Mouse (Mus musculus) thymus, adult 2 months (tissue): ENCODE data around the gene Spdya.

Experiments used
- CTCF ChIP-seq: fragments of 200-500 bp; IDR thresholded peaks from 2 replicates; pipeline ENCODE4 v1.5.1; 2012; ENCODE audit warnings: mild to moderate bottlenecking, control low read depth, low read length, moderate library complexity, borderline replicate concordance; ENCODE audit not compliant: control insufficient read depth, poor library complexity, insufficient read depth; ENCODE audit errors: extremely low read depth
- POLR2A ChIP-seq: fragments of 200-500 bp; IDR thresholded peaks from 2 replicates; pipeline ENCODE4 v1.6.1; 2012; ENCODE audit warnings: mild to moderate bottlenecking, low read length, control low read depth, moderate library complexity; ENCODE audit not compliant: control insufficient read depth, poor library complexity, insufficient read depth; ENCODE audit errors: extremely low read depth

GRCm38 (mm10) chr17:71510297-71510696 is 41.6 kb upstream of the Spdya start:
- TF ChIP-seq POLR2A: no peak
- TF ChIP-seq CTCF: no peak
